Mouse (Mus musculus): ENCODE results near the gene Adamts7. TPM values are rescaled to one million over a fixed set of nuclear protein-coding genes. Genes with fewer than 3 reads are reported as not detected.

Adamts7 gene
- polyA plus RNA-seq, 1 experiment from 2014 or later: 0.71 TPM

DNA sequence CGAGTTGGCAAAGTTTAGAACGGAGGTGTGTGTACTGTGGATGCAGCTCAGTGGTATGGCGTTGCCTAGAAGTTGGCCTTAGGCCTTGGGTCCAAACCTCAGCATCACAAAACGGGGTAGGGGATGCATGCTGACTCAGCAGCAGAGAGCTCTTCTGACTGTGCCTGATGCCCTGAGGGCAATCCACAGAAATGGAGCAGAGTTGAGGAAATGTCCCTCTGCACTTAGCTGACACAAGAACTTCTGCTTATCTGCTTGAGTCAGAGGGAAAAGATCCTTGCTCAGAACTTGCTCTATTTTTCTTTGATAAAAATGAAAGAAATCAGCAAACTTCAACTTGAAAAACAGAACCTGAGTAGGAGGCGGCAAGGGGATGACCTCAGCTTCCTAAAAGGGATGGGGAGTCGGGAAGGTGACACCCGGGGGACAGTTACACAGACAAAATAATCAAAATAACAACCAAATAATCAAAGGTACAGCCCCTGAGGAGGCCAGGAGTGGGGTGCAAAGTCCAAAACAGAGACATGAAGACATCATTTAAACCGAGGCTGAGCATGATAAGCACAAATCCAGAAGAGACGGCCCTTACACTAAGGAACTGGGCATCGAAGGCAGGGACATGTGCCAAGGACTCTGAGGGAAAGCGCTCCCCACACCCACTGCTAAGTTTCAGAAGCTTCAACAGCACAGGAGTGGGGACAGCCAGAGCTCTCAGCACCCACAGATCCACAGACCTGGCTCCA is 53.6 kb downstream of the Adamts7 start:
- Histone ChIP-seq H3K36me3 (replicated peaks) (peaks cover 88% of the 10 kb centered on the region), H3K27ac (replicated peaks) (peak overlapping the region; percentile 41; the same call in 1 of the 2 replicates)
- no peak for ATAC-seq (ENCODE audit: insufficient read depth)

DNA sequence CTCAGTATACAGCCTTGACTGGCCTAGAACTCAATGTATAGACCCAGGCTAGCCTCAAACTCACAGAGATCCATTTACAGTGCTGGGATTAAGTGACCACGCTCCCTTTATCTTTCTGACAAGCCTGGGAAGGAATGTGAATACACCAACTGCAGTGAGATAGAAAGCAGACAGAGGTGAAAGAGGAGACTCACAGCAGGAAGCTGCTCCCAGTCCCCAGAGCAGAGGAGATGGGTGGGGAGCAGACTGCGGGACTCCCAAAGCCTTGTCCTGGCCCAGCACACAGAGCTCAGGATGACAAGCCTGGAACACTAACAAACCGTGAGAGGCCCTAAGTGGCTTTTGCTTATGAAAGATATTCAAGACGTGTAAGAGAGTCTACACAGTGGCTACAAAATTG is 54.6 kb downstream of the Adamts7 start:
- no peak overlapping the region for H3K27ac ChIP-seq (replicated peaks)
- H3K4me1 ChIP-seq (replicated peaks): peaks cover 3% of the 10 kb centered on the region; the same call in 1 of the 2 replicates
- H3K27me3 ChIP-seq: no peaks in the 10 kb centered on the region
- H3K9ac ChIP-seq: no peak overlapping the region
- H3K4me3 ChIP-seq (replicated peaks): no peak overlapping the region
- 83% methylated on average over 4 of the region's 4 CpGs for WGBS (ENCODE audit: insufficient replicate concordance)
- no peaks in the 10 kb centered on the region for H3K9me3 ChIP-seq (replicated peaks)
- no peak overlapping the region for H3K4me2 ChIP-seq
- peaks cover 92% of the 10 kb centered on the region for H3K36me3 ChIP-seq (replicated peaks)
- no peak for ATAC-seq (ENCODE audit: insufficient read depth)

More for the DNA sequence above, 53.6 kb downstream of the Adamts7 start:
- 76% methylated on average over 11 of the region's 11 CpGs for WGBS (ENCODE audit: insufficient replicate concordance)
- Histone ChIP-seq H3K4me1 (replicated peaks) (peaks cover 3% of the 10 kb centered on the region; the same call in 1 of the 2 replicates), H3K4me3 (replicated peaks) (no peak overlapping the region), H3K9ac (no peak overlapping the region), H3K4me2 (no peak overlapping the region), H3K27me3 (no peaks in the 10 kb centered on the region), H3K9me3 (replicated peaks) (no peaks in the 10 kb centered on the region)

DNA sequence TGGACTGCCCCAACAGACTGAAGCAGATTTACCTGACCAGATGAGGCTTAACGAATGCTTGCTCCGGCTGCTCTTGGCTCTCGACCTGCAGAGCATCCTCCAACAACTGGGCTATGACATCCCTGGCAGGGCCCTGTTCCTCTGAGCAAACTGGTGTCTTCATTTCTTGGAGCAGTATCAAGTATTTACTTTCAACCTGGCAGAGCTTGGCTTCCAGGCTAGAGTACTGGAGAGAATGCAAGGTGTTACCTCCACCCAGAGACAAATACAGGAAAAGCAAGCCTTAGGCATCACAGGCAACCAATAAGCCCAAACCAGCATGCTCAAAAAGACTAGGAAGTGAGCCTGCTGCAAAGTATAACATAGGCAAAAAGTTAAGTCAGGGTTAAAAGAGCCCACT is 59.4 kb downstream of the Adamts7 start:
- no peak overlapping the region for H3K4me2 ChIP-seq
- H3K9me3 ChIP-seq (replicated peaks): no peaks in the 10 kb centered on the region
- H3K9ac ChIP-seq: no peak overlapping the region
- no peaks in the 10 kb centered on the region for H3K27me3 ChIP-seq
- H3K4me3 ChIP-seq (replicated peaks): no peak overlapping the region
- no peak for ATAC-seq (ENCODE audit: insufficient read depth)
- H3K27ac ChIP-seq (replicated peaks): no peak overlapping the region
- H3K4me1 ChIP-seq (replicated peaks): peaks cover 9% of the 10 kb centered on the region; the same call in 1 of the 2 replicates
- WGBS (ENCODE audit: insufficient replicate concordance): 79% methylated on average over 3 of the region's 3 CpGs
- H3K36me3 ChIP-seq (replicated peaks): peaks cover 92% of the 10 kb centered on the region

DNA sequence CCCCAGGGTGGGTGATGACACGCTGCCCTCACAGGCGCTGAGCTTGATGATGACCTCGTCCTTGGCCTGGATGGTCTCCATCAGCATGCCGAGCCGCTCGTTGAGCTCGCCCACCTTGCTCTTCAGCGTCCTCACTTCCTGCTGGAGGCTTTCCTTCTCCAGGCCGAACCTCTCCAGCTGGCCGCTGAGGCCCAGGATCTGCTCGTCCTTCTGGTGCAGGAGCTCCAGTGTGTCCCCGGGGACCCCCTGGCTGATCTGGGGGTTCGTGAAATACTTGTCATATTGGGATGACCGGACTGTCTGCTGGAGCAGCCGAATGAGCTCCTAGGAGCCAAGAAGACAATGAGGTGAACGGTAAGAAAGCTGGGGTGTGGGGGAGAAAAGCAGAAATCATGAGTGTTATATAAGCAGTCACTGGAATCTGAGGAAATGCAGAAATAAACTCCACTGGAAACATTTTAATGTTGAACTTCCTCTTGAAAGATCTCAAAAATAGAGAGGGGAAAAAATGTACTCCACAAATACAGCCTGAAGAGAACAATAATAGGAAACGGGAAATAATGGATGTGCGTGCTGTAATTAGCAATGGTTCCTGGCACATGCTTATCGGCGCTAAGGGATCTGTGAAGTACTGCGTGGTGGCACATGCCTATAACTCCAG is 63.3 kb downstream of the Adamts7 start:
- peak overlapping the region; percentile 53; the same call in 1 of the 2 replicates for H3K27ac ChIP-seq (replicated peaks)
- ATAC-seq (ENCODE audit: insufficient read depth): no peak
- H3K9ac ChIP-seq: no peak overlapping the region
- no peak overlapping the region for H3K4me3 ChIP-seq (replicated peaks)
- H3K27me3 ChIP-seq: no peaks in the 10 kb centered on the region
- peaks cover 9% of the 10 kb centered on the region; the same call in 1 of the 2 replicates for H3K4me1 ChIP-seq (replicated peaks)
- H3K36me3 ChIP-seq (replicated peaks): peaks cover 81% of the 10 kb centered on the region
- 81% methylated on average over 21 of the region's 21 CpGs for WGBS (ENCODE audit: insufficient replicate concordance)
- H3K4me2 ChIP-seq: no peak overlapping the region
- no peaks in the 10 kb centered on the region for H3K9me3 ChIP-seq (replicated peaks)

DNA sequence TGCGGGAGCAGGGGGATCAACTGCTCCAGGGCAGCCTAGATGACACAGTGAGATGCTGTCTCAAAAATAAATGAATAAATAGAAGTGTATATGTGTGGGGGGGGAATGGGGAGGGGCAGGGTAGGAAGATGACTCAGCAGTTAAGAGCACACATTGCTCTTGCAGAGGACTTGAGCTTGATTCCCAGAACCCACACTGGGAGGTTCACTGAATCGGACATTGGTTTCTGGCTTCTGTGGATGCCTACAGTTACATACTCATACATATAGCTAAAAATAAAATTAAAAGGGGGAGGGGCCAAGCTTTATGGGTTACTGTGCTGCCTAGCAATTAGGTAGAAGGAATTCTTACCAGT is 63.9 kb downstream of the Adamts7 start:
- WGBS (ENCODE audit: insufficient replicate concordance): 65% methylated on average over 2 of the region's 2 CpGs
- Histone ChIP-seq H3K27me3 (no peaks in the 10 kb centered on the region), H3K9ac (no peak overlapping the region), H3K4me2 (no peak overlapping the region), H3K4me1 (replicated peaks) (peaks cover 13% of the 10 kb centered on the region; the same call in 1 of the 2 replicates), H3K36me3 (replicated peaks) (peaks cover 80% of the 10 kb centered on the region), H3K27ac (replicated peaks) (peak overlapping the region; percentile 6; the same call in 1 of the 2 replicates), H3K4me3 (replicated peaks) (no peak overlapping the region), H3K9me3 (replicated peaks) (no peaks in the 10 kb centered on the region)
- no peak for ATAC-seq (ENCODE audit: insufficient read depth)

DNA sequence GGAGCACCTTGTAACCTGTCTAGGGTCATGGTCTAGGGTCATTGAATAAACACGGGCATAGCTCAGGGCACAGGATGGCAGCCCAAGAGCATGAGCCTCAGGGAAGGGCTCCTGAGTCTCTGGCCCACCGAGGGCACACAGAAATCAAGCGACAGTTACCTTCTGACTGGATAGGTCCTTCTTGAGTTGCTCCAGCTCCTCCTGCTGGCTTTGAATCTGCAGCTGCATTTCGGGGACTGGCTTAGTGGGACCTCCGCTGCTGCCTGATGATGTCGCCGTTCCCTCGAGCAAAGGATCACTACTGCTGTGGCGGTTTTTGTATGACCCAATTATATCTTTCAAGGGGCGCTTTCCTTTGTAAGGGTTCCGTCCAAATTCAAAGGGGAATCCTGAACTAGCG is 64.3 kb downstream of the Adamts7 start:
- WGBS (ENCODE audit: insufficient replicate concordance): 76% methylated on average over 12 of the region's 12 CpGs
- Histone ChIP-seq H3K9ac (no peak overlapping the region), H3K27me3 (no peaks in the 10 kb centered on the region), H3K4me2 (no peak overlapping the region), H3K9me3 (replicated peaks) (no peaks in the 10 kb centered on the region), H3K4me1 (replicated peaks) (peaks cover 17% of the 10 kb centered on the region), H3K36me3 (replicated peaks) (peaks cover 75% of the 10 kb centered on the region), H3K4me3 (replicated peaks) (no peak overlapping the region), H3K27ac (replicated peaks) (peak overlapping the region; percentile 6; the same call in 1 of the 2 replicates)
- ATAC-seq (ENCODE audit: insufficient read depth): no peak

DNA sequence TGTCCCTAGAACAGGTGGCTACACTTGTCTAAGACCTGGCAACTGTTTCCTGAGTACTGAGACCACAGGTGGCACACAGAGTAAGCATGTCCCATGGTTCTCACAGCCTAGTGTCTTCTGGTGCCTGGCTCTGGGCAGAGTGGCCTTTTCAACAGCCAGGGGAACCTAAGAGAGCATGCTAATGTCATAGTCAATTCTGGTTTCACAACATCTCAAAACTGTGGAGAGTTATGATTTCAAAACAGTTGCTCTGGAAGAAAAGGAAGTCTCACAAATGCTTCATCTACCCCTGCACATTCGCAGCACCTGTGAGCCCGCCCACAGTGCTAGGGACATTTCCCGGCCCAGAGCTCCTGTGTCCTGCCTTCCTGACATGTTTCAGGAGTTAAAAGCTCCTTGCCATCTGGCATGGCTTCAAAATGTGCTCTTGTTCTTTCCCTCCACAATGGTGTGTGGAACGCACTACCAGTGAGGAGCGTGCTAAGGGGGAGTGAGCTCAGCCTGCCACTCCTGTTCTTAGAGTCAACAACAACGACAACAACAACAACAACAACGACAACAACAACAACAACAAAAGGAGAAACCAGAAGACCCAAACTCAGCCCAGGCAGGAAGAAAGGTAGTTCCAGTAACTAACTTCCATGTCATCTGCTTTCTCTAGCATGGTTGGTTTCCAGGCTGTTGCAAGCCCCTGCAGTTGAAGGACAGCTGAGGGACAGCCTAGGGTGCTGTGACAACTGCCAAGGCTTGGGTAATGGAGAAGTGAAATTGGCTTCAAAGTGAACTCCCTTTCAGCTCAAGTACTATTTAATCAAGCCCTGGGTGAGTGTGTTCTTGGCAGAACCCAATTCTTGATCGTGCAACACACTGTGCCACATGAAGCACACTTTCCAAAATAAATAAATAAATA is 70.2 kb downstream of the Adamts7 start:
- H3K36me3 ChIP-seq (replicated peaks): peaks cover 42% of the 10 kb centered on the region
- WGBS (ENCODE audit: insufficient replicate concordance): 81% methylated on average over 8 of the region's 8 CpGs
- no peak overlapping the region for H3K4me2 ChIP-seq
- peak overlapping the region; percentile 99 for H3K27ac ChIP-seq (replicated peaks)
- no peaks in the 10 kb centered on the region for H3K9me3 ChIP-seq (replicated peaks)
- peaks cover 64% of the 10 kb centered on the region for H3K4me1 ChIP-seq (replicated peaks)
- no peak for ATAC-seq (ENCODE audit: insufficient read depth)
- H3K27me3 ChIP-seq: no peaks in the 10 kb centered on the region
- H3K4me3 ChIP-seq (replicated peaks): no peak overlapping the region
- H3K9ac ChIP-seq: 0 out of 2 replicates have a peak overlapping the region, but pooled peaks have one; percentile 10

DNA sequence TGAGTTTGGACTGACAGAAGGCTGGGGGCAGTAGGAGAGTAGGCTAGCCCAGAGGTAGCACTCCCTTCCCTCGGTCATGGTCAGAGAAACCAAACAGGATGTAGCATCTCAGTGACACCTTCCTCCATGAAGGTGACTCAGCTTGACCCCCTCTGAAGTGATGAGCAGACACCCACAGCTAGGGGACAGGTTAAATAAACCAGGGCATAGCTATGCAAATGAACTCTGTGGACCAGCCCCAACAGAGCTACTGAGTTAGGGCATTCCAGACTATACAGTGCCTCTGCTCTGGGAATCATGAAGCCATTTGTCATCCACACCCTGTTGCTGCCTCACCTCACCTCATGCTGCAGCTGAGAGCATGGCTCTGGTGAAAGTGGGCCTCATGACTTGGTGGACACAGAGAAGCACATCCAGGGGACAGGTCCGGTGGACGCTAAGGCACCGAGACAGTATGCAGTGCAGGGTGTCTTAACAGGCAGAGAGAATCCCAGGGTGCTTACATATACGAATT is 71.1 kb downstream of the Adamts7 start:
- Histone ChIP-seq H3K36me3 (replicated peaks) (peaks cover 42% of the 10 kb centered on the region), H3K4me1 (replicated peaks) (peaks cover 74% of the 10 kb centered on the region), H3K27ac (replicated peaks) (peak overlapping the region; percentile 99), H3K9ac (no peak overlapping the region), H3K4me2 (no peak overlapping the region), H3K9me3 (replicated peaks) (no peaks in the 10 kb centered on the region), H3K4me3 (replicated peaks) (no peak overlapping the region), H3K27me3 (no peaks in the 10 kb centered on the region)
- WGBS (ENCODE audit: insufficient replicate concordance): 88% methylated on average over 5 of the region's 5 CpGs
- no peak for ATAC-seq (ENCODE audit: insufficient read depth)

DNA sequence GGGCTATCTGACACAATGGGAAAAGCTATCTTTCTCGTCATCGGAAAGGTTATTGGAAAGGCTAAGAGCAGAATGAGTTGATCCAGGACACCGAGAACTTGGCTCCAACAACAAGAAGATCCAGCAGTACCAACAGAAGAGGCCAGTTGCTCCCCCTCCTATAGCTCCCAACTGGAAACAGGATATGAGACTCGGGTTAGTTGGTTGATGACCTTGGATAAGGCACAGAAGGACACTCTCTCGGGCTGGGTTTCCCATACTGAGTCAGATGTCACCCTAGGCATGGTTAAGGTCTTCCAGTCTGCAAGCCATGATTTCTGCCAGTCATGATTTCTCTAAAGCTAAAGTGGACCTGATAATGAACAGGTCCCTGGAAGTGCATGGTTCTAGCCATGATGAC is 71.9 kb downstream of the Adamts7 start:
- H3K9me3 ChIP-seq (replicated peaks): no peaks in the 10 kb centered on the region
- ATAC-seq (ENCODE audit: insufficient read depth): no peak
- peaks cover 43% of the 10 kb centered on the region for H3K36me3 ChIP-seq (replicated peaks)
- no peaks in the 10 kb centered on the region for H3K27me3 ChIP-seq
- no peak overlapping the region for H3K4me2 ChIP-seq
- no peak overlapping the region for H3K9ac ChIP-seq
- peaks cover 81% of the 10 kb centered on the region for H3K4me1 ChIP-seq (replicated peaks)
- no peak overlapping the region for H3K4me3 ChIP-seq (replicated peaks)
- H3K27ac ChIP-seq (replicated peaks): peak overlapping the region; percentile 99
- WGBS (ENCODE audit: insufficient replicate concordance): 70% methylated on average over 5 of the region's 5 CpGs

DNA sequence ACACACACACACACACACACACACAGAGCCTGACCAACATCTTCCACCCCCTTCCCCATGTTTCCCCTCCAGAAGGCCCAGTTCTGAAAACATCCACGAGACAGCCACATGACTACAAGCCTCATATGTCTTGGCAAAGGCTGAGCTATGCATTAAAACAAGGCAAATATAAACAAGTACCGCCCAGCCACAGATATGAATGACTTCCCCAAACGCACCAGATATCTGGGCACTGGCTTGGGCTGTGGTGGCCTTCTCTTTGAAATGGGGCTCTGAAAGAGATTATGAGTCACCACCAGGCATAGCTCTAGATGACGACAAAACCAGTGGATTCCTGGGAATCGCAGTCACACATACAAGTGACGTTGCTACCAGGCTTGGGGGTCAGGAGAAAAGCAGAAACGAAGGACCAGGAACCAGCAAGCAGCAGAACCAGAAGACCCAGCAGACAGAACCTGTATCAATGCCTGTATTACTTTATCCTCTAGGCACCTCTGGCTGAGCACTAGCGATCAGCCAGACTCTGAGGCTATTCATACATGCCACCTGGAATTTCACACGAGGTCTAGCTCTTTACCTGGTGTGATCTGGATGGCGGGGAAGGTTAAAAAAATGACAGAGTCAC is 72.5 kb downstream of the Adamts7 start:
- Histone ChIP-seq H3K36me3 (replicated peaks) (peaks cover 46% of the 10 kb centered on the region), H3K4me2 (peak overlapping the region; percentile 13; the same call in 1 of the 2 replicates), H3K27ac (replicated peaks) (peak overlapping the region; percentile 99), H3K4me3 (replicated peaks) (no peak overlapping the region), H3K9me3 (replicated peaks) (no peaks in the 10 kb centered on the region), H3K4me1 (replicated peaks) (peaks cover 87% of the 10 kb centered on the region), H3K27me3 (no peaks in the 10 kb centered on the region), H3K9ac (peak overlapping the region; percentile 31; the same call in 1 of the 2 replicates)
- no peak for ATAC-seq (ENCODE audit: insufficient read depth)
- WGBS (ENCODE audit: insufficient replicate concordance): 45% methylated on average over 10 of the region's 10 CpGs

Measured in liver, embryonic 15.5 days (tissue).